Mouse (Mus musculus) bone marrow, adult 2 months (tissue): ENCODE data around the gene Actc1.

Source experiments
- CTCF ChIP-seq: fragments of 200-500 bp; IDR thresholded peaks from 2 replicates; pipeline ENCODE4 v1.5.1; 2011; ENCODE audit warnings: low read length, control low read depth; ENCODE audit not compliant: control insufficient read depth, insufficient read depth
- POLR2A ChIP-seq: fragments of 200-500 bp; IDR thresholded peaks from 2 replicates; pipeline ENCODE4 v1.6.1; 2011; ENCODE audit warnings: low read depth, mild to moderate bottlenecking, control low read depth, low read length, borderline replicate concordance; ENCODE audit not compliant: control insufficient read depth

DNA sequence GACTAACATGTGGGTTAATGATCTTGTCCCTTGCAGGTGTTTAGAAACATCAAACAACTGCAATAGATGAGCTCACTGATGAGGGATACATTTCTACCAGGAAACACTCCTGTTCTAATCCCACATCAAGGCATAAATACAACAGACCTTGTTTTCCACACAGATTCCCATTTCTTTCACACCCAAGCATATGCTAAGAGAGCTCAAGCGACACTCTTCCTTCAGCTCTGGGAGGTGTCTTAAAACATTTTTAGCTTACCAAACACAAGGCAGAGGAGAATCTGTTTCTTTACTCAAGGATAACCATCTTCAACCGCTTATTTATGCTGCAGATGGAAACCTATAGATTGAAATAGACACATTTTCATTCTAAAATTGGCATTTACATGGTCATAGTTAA lies 45.0 kb downstream of the Actc1 start:
- TF ChIP-seq POLR2A, result no peak
- no peak for TF ChIP-seq CTCF
